Mouse (Mus musculus): ENCODE data around the gene Apba3. TPM values are rescaled to one million over a fixed set of nuclear protein-coding genes. Genes with fewer than 3 reads are reported as not detected.

The Apba3 gene
- total RNA-seq, 1 experiment from 2014 or later, result 70.4 TPM

DNA sequence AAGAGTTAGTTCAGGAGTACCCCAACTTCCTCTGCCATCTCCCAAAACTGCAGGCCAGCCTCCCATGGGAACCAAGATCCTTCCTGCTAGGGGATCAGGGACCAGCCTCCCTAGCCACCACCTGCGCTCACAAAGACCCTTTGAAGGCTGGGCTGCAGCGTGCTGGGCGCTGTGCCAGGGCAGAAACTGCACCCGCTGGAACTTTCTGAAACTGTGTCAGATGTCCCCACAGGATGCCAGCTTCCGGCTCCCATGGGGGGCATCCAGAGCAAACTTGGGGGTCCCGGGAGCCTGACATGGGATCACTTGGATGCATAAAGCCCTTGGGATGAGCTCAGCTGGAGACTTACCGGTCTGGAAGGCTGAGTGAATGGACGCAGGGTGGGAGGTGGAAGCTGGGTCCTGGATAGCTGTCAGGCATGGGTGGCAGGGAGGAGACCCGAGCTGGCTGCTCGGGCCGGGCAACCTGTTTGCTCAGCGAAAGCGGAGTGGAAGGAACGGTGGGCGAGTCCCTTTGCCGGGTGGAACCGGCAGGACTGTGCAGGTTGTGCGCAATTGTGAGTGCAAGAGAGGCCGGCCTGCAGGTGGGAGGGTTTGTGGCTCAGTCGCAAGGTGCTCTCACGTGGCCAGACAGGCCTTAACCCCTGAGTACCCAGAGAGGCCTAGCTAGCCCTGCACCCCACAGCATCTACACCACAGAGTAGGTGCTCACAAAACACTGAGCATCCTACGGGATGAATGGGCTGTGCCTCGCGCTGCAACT, 24.1 kb downstream of the Apba3 start:
- no peak for DNase-seq

DNA sequence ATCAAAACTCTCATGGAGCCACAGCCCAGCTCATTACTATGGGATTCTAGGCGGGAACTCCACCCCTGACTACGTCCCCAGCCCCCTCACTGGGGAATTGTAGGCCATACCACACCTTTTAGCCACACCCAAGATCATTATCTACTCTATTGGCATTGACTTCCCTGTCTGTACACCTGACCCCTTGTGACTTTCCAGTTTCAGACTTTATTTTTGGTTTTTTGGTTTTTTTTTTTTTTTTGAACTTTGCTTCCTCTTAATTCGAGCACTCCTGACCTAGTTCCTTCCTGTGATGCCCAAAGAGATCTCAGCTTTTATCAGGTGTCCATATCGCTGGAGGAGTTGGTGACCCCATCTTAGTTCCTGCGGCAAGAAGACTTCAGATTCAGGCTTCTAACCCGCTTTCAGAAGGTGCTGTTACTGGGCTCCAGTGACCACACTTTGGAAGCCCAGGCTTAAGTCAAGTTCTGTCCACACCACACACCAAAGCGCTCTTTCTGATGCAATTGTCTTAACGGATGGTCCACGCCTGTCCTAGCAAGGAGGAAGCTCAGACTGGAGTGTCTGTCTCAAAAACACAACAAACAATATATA, 24.8 kb downstream of the Apba3 start, which contains the start of gene Tjp3:
Gene Tjp3 (minus strand): TSS at position 71 of the 594 bp plus-strand sequence.
- DNase-seq, result no peak

DNA sequence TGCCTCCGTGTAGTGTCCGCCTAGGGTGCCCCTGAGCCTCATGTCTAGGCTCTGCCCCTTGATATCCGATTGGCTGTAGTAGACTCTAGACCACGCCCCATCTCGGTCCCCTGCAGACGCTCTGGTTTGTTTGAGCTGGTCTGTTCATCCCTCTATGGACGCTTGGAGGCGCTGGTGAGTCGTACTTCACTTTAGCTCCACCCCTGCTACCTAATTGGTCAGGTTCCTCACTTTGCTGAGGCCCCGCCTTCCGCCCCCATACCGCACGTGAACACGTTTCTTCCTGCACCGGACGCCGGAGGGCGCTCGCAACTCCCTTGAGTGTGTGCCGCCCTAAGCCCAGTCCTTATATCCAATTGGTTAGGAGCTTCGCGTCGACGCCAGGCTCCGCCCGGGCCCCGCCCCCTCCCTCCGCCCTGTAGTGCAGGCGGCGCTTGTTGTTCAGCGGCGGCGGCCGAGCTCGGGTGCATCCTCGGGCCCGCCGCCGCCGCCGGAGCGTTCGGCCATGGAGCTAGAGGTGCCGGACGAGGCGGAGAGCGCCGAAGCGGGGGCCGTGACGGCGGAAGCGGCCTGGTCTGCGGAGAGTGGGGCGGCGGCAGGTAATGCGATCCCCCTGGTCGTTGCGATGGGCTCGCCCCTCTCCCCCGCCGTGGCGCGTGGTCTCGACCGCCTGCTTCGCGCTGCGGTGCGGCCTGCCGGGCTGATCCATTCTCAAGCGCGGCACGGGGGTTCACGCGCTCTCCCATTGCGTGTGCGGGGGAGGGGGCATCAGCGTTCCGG, 26.0 kb downstream of the Apba3 start, which contains the start of gene Pip5k1c:
Gene Pip5k1c (plus strand): TSS at position 410 of the 780 bp plus-strand sequence.
- DNase-seq, result peak; percentile 97

DNA sequence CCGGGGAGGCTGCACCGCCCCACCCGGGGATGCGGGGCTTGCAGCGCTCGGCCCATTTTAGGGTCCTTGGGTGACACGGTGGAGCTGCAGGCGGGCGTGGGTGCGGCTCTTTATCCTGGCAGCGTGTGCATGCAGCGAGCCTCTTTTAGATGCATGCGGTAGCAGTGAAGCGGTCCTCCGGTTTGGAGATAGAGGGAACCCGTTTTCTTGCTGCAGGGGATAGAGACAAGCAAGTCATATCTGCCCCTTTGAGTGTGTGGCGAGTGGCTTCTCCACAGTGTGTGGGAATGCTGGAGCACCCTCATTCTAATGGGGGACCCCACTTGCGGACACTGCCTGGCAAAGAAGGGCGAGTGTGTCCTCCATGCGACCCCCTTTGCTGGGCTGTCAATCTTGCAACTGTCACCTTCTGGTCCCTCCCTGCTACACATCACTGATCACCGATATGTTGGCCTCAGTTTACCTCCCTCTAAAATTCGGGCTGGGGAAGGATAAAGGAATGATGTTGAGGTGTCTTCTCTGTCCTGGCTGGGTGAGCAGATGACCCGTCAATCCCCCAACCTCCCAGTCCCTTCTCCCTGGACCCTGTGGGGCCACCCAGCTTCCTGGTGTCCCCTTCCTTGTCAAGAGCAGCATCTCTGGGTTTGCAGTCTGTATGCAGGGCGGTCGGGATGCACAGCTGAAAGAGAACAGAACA, 26.7 kb downstream of the Apba3 start:
- DNase-seq, result no peak

DNA sequence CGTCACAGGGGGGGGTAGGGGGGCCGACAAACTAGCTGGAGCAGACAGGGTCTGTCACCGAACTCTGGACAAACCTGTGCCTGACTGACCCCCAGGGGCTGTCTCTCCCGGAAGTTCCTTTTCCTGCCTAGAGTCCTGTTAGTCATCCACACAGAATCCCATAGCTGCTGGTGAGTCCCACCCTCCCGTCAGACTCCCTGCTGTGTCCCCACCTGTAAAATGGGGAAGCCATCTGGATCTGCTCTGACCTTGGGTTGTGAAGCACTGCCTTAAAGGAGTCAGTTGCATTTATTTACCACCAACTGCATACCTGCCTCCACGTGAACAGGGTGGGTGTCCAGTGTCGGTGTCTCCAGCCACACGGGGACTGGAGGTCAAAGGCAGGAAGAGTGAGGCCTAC, 27.7 kb downstream of the Apba3 start:
- DNase-seq, result no peak

DNA sequence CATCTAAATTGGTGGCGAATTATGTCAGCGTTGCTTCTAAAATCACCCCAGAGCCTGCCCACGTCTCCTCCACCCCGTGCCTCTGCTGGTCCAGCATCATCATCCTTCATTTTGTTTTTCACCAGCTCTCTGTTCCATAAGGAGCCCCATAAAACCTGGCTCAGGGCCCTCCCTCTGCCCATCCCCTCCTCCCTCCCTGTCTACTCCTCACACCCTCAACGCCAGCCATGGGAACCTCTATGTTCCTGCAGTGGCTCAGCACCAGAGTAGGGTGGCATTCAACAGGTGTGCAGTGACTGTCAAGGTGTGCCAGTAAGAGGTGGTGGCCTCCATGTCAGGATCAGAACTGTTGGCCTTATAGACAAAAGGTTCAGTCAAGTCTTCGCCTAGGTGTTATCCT, 28.4 kb downstream of the Apba3 start:
- DNase-seq, result no peak

DNA sequence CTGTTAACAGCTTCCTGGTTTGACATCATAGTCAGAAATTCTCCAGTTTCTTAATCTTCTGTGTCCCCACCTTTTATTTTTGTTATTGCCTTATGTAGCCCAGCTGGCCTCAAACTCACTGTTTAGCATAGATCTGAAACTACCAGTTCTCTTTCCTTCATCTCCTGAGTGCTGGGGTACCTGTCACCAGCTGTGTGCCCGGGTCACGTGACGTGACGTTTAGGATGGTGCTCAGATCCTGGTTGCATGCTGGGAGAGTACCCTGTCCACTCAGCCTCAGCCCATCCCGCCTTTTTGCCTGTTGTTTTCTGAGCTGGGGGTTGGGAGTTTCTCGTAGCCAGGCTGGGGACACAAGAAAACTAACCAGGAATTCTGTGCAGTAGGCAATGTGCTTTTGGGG, 30.5 kb downstream of the Apba3 start:
- DNase-seq, result no peak

DNA sequence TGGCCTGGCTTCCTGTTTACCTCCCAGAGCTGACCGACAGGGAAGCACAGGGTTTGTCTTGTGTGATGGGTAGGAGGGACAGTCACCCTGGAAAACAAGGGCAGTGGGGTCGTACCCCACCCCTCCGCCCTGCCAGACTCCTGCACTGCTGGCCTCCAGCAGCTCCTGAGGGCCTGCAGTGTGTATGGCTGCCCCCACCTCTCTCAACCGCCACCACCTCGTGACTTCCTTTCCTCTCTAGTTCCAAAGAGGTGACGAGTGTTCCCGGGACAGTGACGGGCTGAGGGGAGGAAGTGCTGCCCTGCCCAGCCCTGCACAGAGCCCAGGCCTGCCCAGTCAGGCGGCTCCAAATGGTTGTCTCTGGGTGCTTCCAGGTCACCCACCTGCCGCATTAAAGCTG, 31.1 kb downstream of the Apba3 start:
- no peak for DNase-seq

DNA sequence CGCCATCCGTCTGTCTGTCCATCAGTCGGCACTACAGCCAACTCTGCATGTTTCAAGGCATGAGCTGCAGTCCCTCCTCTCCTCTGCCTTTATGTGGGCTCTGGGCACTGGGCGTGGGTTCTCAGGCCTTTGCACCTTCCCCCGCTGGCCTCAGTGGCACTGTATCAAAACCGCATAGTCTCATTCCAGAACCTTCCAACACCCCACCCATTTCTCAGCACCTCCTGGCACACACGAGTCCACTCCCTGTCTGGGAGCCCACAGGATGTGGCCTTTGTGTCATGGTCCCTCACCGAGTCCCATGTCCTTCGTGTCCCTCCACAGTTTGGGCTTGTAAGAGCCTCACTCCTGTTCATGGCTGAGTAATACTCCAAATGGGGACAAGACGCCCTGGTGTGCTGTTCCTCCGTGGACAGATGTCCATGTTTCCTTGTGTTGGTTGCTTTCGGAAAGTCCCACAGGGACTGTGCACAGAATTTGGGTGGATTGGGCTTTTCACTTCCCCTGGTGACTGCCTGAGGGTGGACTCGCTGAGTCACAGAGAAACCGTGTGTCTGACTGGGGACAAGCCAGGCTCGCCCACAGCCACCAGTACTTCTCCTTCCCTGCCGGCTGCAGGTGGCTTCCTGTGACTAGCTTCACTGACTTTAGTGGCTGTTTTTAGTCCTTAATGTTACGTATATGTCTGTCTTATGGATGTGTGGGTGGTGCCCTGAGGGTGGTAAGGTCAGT, 31.8 kb downstream of the Apba3 start:
- no peak for DNase-seq

DNA sequence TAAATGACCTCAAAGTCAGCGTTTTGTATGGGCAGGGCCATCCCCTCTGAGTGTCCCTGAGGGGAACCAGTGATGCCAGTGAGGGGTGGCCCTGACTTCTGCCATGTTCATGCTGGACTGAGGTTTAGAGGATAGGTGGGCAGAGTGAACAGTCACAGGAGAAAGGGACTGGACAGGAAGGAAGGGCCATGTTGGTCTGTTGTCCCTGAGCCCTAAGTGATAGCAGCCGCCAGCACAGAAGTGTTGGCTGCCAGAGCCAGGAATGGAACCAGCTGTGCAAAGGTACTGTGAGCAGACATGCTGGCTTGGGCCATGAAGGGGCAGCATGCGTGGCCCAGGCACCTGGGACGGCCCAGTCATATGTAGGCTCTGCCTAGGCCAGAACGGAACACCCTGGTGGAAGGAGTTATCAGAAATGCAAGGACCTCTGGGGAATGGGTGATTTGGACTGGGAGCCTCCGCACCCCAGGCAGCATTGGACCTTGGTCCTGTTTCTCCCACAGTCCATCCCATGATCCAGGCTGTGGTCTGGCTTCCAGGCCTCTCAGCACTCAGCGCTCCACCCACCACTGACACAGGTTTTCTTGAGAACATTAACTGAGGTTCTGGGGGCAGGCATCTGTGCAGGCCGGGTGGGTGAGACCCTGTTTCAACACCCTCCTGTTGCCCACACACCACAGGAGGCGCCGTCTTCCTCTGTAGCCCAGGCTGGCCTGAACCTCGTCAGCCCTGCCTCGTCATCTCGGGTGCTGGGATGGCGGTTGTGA, 33.0 kb downstream of the Apba3 start:
- no peak for DNase-seq

DNA sequence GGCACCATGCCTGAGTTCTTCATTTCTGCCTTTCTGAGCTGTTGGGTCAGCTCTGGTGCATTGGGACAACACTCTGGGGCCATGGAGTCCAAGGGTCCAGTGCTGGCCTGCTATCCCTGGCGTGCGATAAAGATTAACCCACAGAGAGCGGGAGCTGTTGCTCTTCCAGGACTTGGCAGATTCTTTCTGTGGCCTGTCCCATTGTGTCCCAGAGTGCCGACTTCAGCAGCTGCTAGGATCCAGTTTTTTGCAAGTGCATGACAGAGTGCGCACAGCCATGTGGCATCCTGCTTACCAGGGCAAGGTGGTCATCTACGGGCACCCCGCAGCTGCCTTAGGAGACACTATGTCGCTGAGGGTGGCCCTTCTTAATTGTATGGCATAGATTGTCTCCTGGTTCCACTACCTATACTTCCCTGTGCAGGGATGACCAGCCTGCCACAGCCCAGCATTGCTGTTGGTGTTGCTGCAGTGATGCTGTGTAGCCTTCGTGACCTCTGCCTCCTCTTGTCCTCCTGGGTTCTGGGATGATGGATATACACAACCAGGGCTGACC, 33.7 kb downstream of the Apba3 start:
- DNase-seq, result no peak

DNA sequence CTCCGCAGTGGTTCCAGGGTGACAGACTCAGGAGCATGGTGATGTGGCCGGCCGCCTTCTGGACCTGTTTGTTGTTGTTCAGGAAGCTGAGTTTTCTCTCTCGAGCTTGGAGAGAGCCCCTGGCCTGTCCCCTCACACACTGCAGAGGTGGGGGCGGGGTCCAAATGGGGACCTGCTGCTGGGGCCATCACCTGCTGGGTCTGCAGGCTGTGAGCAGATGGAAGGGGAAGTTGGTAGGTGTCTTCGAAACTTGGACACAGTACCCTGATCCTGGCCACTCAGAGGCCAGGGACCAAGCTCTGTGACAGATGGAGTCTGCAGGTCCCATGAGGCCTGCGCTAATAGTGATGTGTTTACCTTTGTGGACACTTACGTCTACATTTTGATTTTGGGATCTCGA, 34.6 kb downstream of the Apba3 start:
- DNase-seq, result no peak

DNA sequence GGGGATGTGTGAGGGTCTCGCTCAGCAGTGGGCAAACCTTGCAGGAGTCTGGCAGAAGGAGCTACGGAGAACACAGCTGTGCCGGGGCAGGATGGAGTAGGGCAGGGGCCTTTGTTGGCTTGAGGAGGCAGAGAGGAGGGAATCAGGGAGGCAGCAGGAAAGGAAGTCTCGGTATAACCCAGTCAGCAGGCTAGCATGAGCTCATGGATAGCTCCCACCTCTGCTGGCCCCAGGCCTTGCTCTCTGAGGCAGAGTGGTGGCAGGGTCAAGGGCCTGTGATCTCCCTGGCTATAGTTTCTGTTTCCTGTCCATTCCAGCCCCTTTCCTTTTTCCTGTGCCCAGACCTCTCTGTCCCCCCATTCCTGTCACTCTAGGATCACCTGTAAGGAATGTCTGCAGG, 35.5 kb downstream of the Apba3 start:
- DNase-seq, result no peak

DNA sequence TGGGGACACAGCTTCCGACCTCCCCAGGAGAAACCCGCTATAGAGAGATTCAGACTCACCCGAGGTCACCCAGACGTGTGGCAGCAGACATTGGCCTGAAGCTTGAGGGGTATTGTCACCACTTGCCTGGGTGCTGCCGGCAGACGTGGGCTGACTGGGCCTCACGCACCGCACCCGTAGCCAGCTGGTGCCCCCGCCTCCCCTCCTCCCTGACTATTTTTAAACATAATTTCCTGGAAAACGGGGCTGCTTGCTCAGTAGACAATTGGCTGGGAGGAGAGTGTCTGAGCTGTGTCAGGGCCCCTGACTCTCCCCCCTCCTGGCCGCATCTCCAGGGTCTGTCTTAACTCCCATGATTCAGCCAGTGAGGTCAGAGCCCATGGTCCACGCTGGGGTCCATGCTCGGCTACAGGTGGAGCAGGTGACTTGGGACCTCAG, 36.0 kb downstream of the Apba3 start:
- no peak for DNase-seq

DNA sequence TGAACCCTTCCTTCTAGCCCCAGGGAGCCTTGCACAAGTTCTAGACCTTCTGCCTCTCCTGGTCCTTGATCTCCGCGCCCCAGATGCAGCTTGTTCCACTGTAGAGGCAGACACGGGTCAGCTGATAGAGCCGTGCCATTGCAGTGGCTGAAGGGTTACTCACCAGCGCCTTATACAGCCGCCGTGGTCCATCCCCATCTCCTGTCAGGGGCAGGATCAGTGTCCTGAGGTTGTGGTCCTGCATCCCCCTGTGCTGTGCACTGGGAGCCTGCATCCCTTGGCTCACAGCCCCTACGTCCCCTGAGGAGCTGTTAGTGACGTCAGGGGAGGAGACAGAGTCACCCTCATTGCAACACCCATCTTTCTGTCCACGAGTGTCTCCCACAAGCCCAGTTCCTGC, 36.5 kb downstream of the Apba3 start:
- no peak for DNase-seq

DNA sequence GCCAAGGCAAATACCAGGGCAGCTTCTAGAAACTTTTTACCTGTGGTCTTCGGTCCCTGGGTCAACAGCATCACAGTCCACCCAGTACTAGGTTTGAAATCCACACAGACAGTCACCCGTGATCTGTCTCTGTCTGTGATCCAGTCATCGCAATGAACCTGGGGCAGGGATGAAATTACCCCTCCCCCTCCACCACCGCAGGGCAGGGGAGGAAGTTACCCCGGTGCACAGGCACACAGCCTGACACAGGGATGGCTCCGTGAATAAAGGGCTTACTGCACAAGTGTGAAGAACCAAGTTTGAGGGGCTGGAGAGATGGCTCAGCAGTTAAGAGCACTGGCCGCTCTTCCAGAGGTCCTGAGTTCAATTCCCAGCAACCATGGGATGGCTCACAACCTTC, 37.0 kb downstream of the Apba3 start:
- DNase-seq, result no peak

DNA sequence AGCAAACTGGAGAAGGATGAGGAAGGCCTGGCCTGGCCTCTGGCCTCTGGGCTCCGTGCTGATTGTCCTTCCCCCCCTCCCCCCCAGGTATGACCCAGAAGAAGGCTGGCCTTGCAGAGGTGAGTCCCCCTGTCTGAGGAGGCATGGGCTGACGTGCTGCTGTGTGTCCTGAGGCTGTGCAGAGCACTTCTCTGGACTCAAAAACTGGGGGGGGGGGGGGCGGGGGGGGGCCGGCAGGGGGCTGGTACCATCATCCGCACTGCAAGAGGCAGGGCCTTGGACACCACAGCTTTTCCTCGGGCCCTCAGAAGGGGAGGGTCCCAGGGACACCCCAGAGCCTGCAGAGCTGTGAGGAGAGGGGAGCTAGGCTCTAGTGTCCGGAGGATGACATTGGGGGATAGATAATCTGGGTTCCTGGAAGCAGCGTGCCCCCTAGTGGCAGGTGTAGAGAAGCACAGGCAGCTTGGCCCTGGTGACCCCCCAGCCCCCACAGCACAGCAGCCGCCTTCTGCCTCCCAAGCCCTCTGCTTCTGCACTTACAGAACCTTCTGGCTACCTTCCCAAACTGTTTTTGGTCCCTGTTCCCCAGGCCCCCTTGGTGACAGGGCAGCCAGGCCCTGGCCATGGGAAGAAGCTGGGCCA, 38.0 kb downstream of the Apba3 start:
- DNase-seq, result peak; percentile 53

DNA sequence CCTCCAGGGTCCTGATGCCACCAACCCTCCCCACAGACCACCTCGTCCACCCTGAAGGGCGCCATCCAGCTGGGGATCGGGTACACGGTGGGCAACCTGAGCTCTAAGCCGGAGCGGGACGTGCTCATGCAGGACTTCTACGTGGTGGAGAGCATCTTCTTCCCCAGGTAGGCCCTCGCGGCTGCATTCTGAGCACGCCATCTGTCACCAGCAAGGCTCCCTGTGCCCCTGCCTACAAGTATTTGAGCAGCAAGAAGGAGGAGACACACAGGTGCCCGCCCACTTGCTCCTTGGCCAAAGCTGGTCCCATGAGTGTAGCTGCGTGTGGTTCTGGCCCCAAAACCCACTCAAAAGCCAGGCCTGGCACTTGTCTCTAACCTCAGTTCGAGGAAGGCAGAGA, 38.9 kb downstream of the Apba3 start:
- no peak for DNase-seq

DNA sequence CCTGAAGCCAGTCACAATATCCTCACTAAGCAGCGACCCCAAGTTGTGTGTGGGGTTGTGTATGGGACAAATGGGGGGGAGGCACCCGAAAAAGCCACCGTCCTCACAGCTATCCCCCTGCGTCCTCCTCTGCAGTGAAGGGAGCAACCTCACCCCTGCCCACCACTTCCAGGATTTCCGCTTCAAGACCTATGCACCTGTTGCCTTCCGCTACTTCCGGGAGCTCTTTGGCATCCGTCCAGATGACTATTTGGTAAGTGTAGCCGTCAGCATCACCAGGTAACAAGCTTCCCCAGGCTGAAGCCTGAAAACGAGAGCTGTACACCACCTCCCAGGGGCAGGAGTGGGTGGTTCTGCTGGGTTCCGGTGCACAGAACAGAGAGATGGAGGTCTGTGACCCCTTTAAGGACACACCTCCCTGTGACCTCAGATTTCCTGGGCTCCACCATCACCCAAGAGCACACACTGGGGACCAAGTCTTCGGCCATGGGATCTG, 39.5 kb downstream of the Apba3 start:
- DNase-seq, result no peak
